Mouse (Mus musculus) MEL (cell line): ENCODE measurements around the gene Cga. TPM values are rescaled to one million over a fixed set of nuclear protein-coding genes. Genes with fewer than 3 reads are reported as not detected.
A peak's percentile ranks its signal among the peaks of the same experiment; 100 is the strongest.

Source experiments
- DNase-seq: peaks from one replicate; pipeline ENCODE4 v3.0.0; 2011; ENCODE audit warnings: low read depth, low spot score
- H3K27ac ChIP-seq: 2 replicates; pipeline ENCODE4 v1.5.1; 2012; ENCODE audit warnings: low read depth, mild to moderate bottlenecking, control low read depth, low read length, moderate library complexity; ENCODE audit not compliant: control insufficient read depth
- H3K27me3 ChIP-seq, 2 experiments: fragments of 150-350 bp in 1 of 2; sonication (generic) in 1 of 2; 2 replicates each; pipeline ENCODE4 v1.6.1; 2012; ENCODE audit warnings: low read length in 2 of 2, mild to moderate bottlenecking in 2 of 2, improper control_type of control experiment in 1 of 2, moderate library complexity in 1 of 2; ENCODE audit not compliant: insufficient read depth in 2 of 2, control insufficient read depth in 1 of 2
- H3K36me3 ChIP-seq, 2 experiments: 2 replicates each; pipeline ENCODE4 v1.6.1; 2012 to 2014; ENCODE audit warnings: low read length in 2 of 2, improper control_type of control experiment in 1 of 2, inconsistent platforms in 1 of 2, mild to moderate bottlenecking in 1 of 2; ENCODE audit not compliant: insufficient read depth in 2 of 2, control insufficient read depth in 1 of 2
- H3K4me1 ChIP-seq, 2 experiments: fragments of 150-350 bp in 1 of 2; sonication (generic) in 1 of 2; 2 replicates each; pipeline ENCODE4 v1.6.1; 2012; ENCODE audit warnings: low read length in 2 of 2, improper control_type of control experiment in 1 of 2, mild to moderate bottlenecking in 1 of 2; ENCODE audit not compliant: insufficient read depth in 2 of 2, control insufficient read depth in 1 of 2
- H3K4me3 ChIP-seq, 2 experiments: fragments of 150-350 bp in 1 of 2; sonication (generic) in 1 of 2; 2 replicates each; pipeline ENCODE4 v1.5.1; 2012; ENCODE audit warnings: low read depth in 2 of 2, low read length in 2 of 2, mild to moderate bottlenecking in 2 of 2, moderate library complexity in 2 of 2, control low read depth in 1 of 2, improper control_type of control experiment in 1 of 2; ENCODE audit not compliant: control insufficient read depth in 1 of 2, insufficient read depth in 1 of 2
- H3K79me2 ChIP-seq: 2 replicates; pipeline ENCODE4 v1.6.1; 2012; ENCODE audit warnings: mild to moderate bottlenecking, low read length, moderate library complexity; ENCODE audit not compliant: control insufficient read depth, poor library complexity, insufficient read depth
- H3K9ac ChIP-seq: 2 replicates; pipeline ENCODE4 v1.6.1; 2012; ENCODE audit warnings: low read depth, mild to moderate bottlenecking, control low read depth, low read length, moderate library complexity; ENCODE audit not compliant: control insufficient read depth, poor library complexity, severe bottlenecking
- H3K9me3 ChIP-seq: fragments of 150-350 bp; sonication (generic); replicated peaks from 2 replicates; pipeline ENCODE4 v1.6.1; 2012; ENCODE audit warnings: mild to moderate bottlenecking, low read length, improper control_type of control experiment, moderate library complexity; ENCODE audit not compliant: insufficient read depth
- CHD1 ChIP-seq: IDR thresholded peaks from 2 replicates; pipeline ENCODE4 v1.6.1; 2012; ENCODE audit warnings: low read depth, mild to moderate bottlenecking, inconsistent platforms, low read length, improper control_type of control experiment
- ELF1 ChIP-seq: IDR thresholded peaks from 2 replicates; pipeline ENCODE4 v1.6.1; 2014; ENCODE audit warnings: low read depth, mild to moderate bottlenecking, inconsistent platforms, low read length, improper control_type of control experiment, moderate library complexity
- ETS1 ChIP-seq: IDR thresholded peaks from 2 replicates; pipeline ENCODE4 v1.6.1; 2012; ENCODE audit warnings: low read depth, mild to moderate bottlenecking, inconsistent platforms, low read length, improper control_type of control experiment, moderate library complexity
- GABPA ChIP-seq: IDR thresholded peaks from 2 replicates; pipeline ENCODE4 v1.6.1; 2012; ENCODE audit warnings: low read depth, mild to moderate bottlenecking, inconsistent platforms, low read length, improper control_type of control experiment, moderate library complexity
- HCFC1 ChIP-seq: IDR thresholded peaks from 2 replicates; pipeline ENCODE4 v1.6.1; 2012; ENCODE audit warnings: low read depth, mild to moderate bottlenecking, inconsistent platforms, low read length, improper control_type of control experiment, moderate library complexity
- JUND ChIP-seq: IDR thresholded peaks from 2 replicates; pipeline ENCODE4 v1.6.1; 2011; ENCODE audit warnings: low read depth, mild to moderate bottlenecking, improper control_type of control experiment, low read length
- KAT2A ChIP-seq: conservative IDR thresholded peaks from 2 replicates; pipeline ENCODE4 v1.6.1; 2012; ENCODE audit warnings: low read depth, low read length, improper control_type of control experiment, inconsistent platforms
- MAFK ChIP-seq: IDR thresholded peaks from 2 replicates; pipeline ENCODE4 v1.6.1; 2011; ENCODE audit warnings: low read depth, mild to moderate bottlenecking, low read length, improper control_type of control experiment, borderline replicate concordance
- MAX ChIP-seq: IDR thresholded peaks from 2 replicates; pipeline ENCODE4 v1.6.1; 2011; ENCODE audit warnings: low read length, improper control_type of control experiment
- MAZ ChIP-seq: IDR thresholded peaks from 2 replicates; pipeline ENCODE4 v1.6.1; 2012; ENCODE audit warnings: low read depth, mild to moderate bottlenecking, inconsistent platforms, low read length, improper control_type of control experiment
- MEF2A ChIP-seq: IDR thresholded peaks from 2 replicates; pipeline ENCODE4 v1.6.1; 2014; ENCODE audit warnings: low read depth, mild to moderate bottlenecking, inconsistent platforms, low read length, improper control_type of control experiment; ENCODE audit not compliant: poor library complexity, insufficient replicate concordance, severe bottlenecking; ENCODE audit errors: extremely low read depth
- MYC ChIP-seq: IDR thresholded peaks from 2 replicates; pipeline ENCODE4 v1.6.1; 2011; ENCODE audit warnings: low read depth, mild to moderate bottlenecking, low read length, improper control_type of control experiment, moderate library complexity
- NELFE ChIP-seq: IDR thresholded peaks from 2 replicates; pipeline ENCODE4 v1.6.1; 2011; ENCODE audit warnings: low read depth, low read length, improper control_type of control experiment
- POLR2A ChIP-seq, 2 experiments: IDR thresholded peaks; 2 replicates each; pipeline ENCODE4 v1.6.1; 2011 to 2012; ENCODE audit warnings: low read length in 2 of 2, mild to moderate bottlenecking in 2 of 2, control low read depth in 1 of 2, improper control_type of control experiment in 1 of 2, low read depth in 1 of 2, moderate library complexity in 1 of 2; ENCODE audit not compliant: control insufficient read depth in 1 of 2, insufficient read depth in 1 of 2, poor library complexity in 1 of 2
- SMC3 ChIP-seq: IDR thresholded peaks from 2 replicates; pipeline ENCODE4 v1.6.1; 2011; ENCODE audit warnings: low read depth, low read length, improper control_type of control experiment
- TAL1 ChIP-seq: IDR thresholded peaks from 2 replicates; pipeline ENCODE4 v1.6.1; 2012; ENCODE audit warnings: mild to moderate bottlenecking, inconsistent platforms, low read length, moderate library complexity, mixed read lengths
- USF1 ChIP-seq: IDR thresholded peaks from 2 replicates; pipeline ENCODE4 v1.6.1; 2014; ENCODE audit warnings: low read depth, mild to moderate bottlenecking, inconsistent platforms, low read length, improper control_type of control experiment, moderate library complexity
- ZMIZ1 ChIP-seq: IDR thresholded peaks from 2 replicates; pipeline ENCODE4 v1.6.1; 2012; ENCODE audit warnings: low read depth, mild to moderate bottlenecking, inconsistent platforms, low read length, improper control_type of control experiment, moderate library complexity
- ZNF384 ChIP-seq: IDR thresholded peaks from 2 replicates; pipeline ENCODE4 v1.6.1; 2012; ENCODE audit warnings: low read depth, mild to moderate bottlenecking, inconsistent platforms, low read length, improper control_type of control experiment
- polyA plus RNA-seq, 2 experiments: library from polyadenylated mRNA; stranded (reverse) in 1 of 2; unstranded in 1 of 2; fragments of >175 nt in 1 of 2; fragments of >200 nt in 1 of 2; gene quantifications; 2 replicates each; pipeline versions ENCODE4 v1.2.1 to v1.2.4; 2012; ENCODE audit warnings: low replicate concordance in 2 of 2, low read depth in 1 of 2; ENCODE audit not compliant: insufficient read length in 2 of 2, insufficient read depth in 1 of 2, missing spikeins in 1 of 2
- total RNA-seq: library from RNA; depleted of rRNA; stranded (reverse); fragments of 300-350 nt; gene quantifications from 2 replicates; pipeline ENCODE4 v1.2.3, GENCODE M21; 2012

The Cga gene
- total and polyA plus RNA-seq, 3 experiments = not detected

GRCm38 (mm10) chr4:34886490-34887111 lies 7.0 kb upstream of the Cga start (continued):
- TF ChIP-seq MAZ = no peak
- peak; percentile 95 for TF ChIP-seq ELF1
- TF ChIP-seq JUND = no peak
- TF ChIP-seq MAFK = no peak
- peak; percentile 77 for TF ChIP-seq HCFC1
- TF ChIP-seq USF1 = 0 out of 2 replicates have a peak, but pooled peaks have one; percentile 44
- TF ChIP-seq MYC = no peak
- TF ChIP-seq KAT2A = no peak
- no peak for TF ChIP-seq MEF2A
- peak; percentile 80 for TF ChIP-seq NELFE
- TF ChIP-seq ETS1 = no peak; the same call in 1 of the 2 replicates
- no peak for TF ChIP-seq TAL1
- TF ChIP-seq POLR2A (IDR thresholded peaks at IDR 0.05; ENCODE audit: control insufficient read depth in 1 of 2, insufficient read depth in 1 of 2, low read depth in 1 of 2, low read length in 2 of 2, poor library complexity in 1 of 2) = peak in 1 of 2 experiments; percentile 93; a peak in 3 of 4 replicates
- no peak for TF ChIP-seq ZNF384
- TF ChIP-seq SMC3 = no peak
- no peak for TF ChIP-seq GABPA

GRCm38 (mm10) chr4:34887295-34887694 lies 6.3 kb upstream of the Cga start:
- Histone ChIP-seq H3K9me3 (no peaks in the 10 kb centered on the region), H3K4me1 (peaks cover 10 to 18% of the 10 kb centered on the region in 2 experiments), H3K79me2 (peaks cover 16% of the 10 kb centered on the region), H3K36me3 (peaks cover 0 to 21% of the 10 kb centered on the region in 2 experiments; a peak in 2 of 4 replicates), H3K27me3 (no peaks in the 10 kb centered on the region; a peak in 1 of 4 replicates), H3K27ac (peak overlapping the region; percentile 91)
- DNase-seq = peak; percentile 42
- 0 out of 2 replicates have a peak, but pooled peaks have one; percentile 37 for TF ChIP-seq CHD1
- no peak for TF ChIP-seq ZMIZ1
- TF ChIP-seq MAX = no peak
- TF ChIP-seq, all 39 proteins: peak for 1
- Histone ChIP-seq H3K9ac (peak overlapping the region; percentile 99), H3K4me3 (peak overlapping the region; percentile 60 to 77)
